ENCODE assay signal across 8 mouse cellular contexts in the genomic region with DNA sequence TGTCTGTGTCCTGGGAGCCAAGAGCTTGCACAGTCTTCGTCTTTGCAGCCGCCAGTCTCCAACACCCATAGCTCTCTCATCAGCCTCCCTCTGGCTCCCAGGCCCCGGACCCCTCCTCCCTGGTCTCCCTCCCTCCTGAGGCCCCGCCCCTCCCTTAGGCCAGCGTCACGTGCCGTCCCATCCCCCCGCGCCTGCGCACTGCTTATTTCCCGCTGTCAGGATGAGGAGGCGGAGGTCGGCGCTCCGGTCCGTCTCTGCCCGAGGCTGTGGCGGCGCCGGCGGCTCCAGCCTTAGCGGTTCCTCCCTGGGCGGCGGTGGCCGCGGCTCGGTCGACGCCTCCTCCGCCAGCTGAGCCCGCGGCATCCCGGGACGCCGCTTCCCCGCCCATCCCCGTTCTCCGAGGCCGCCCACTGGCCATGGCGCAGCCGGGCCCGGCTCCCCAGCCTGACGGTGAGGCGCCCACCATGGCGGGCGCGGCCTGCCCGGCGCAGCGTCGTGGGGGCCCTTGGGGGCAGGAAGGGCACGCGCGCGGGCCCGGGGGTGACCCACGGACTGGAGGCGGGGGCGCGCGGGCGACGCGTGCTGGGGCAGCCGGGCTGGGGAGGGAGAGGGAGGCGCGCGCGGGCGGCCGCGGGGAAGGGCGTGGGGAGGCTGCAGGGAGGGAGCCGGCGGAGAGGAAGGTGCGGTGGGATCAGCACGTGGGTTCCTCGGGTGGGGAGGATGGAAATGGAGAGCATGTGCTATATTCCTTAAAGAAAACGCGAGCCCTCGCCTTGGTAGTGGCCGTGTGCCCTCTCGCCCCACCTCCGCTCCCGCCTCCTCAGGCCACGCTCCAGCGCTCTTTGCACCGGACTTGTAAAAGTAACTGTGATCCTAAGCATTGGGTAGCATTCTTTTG. TPM values are rescaled to one million over a fixed set of nuclear protein-coding genes. Genes with fewer than 3 reads are reported as not detected.
DNase-seq lines count a peak whose midpoint lies in the region; ATAC-seq and TF ChIP-seq lines count a peak whose summit lies in the region.

A gene (plus strand): TSS at position 220 of the 898 bp plus-strand sequence.

- H3K9me3 ChIP-seq in embryonic facial prominence, embryonic 15.5 days (replicated peaks) = no peaks in the 10 kb centered on the region
- no peaks in the 10 kb centered on the region for H3K9me3 ChIP-seq in heart, embryonic 10.5 days
- no peaks in the 10 kb centered on the region for H3K9me3 ChIP-seq in kidney, embryonic 15.5 days (replicated peaks)

- peak within 1 kb of the TSS; percentile 70 for H3K27ac ChIP-seq in bone marrow, adult 2 months (ENCODE audit: control insufficient read depth, insufficient read depth, low read depth, low read length, poor library complexity)
- peak within 1 kb of the TSS; percentile 85 for H3K27ac ChIP-seq in embryonic facial prominence, embryonic 15.5 days (replicated peaks)
- peak within 1 kb of the TSS; percentile 97 for H3K27ac ChIP-seq in heart, embryonic 10.5 days
- peak within 1 kb of the TSS; percentile 83 for H3K27ac ChIP-seq in kidney, embryonic 15.5 days

- peak within 1 kb of the TSS; percentile 78 for H3K4me2 ChIP-seq in embryonic facial prominence, embryonic 15.5 days (replicated peaks)
- peak within 1 kb of the TSS; percentile 69 for H3K4me2 ChIP-seq in kidney, embryonic 15.5 days

- no peak for TF ChIP-seq CTCF in bone marrow, adult 2 months (IDR thresholded peaks at IDR 0.05; ENCODE audit: control insufficient read depth, insufficient read depth, low read length)

- peak; percentile 62; the same call in 1 of the 2 replicates for TF ChIP-seq POLR2A in bone marrow, adult 2 months (IDR thresholded peaks at IDR 0.05; ENCODE audit: borderline replicate concordance, control insufficient read depth, low read depth, low read length)

- H3K9ac ChIP-seq in embryonic facial prominence, embryonic 15.5 days = peak within 1 kb of the TSS; percentile 85
- H3K9ac ChIP-seq in kidney, embryonic 15.5 days = peak within 1 kb of the TSS; percentile 96

- H3K27me3 ChIP-seq in embryonic facial prominence, embryonic 15.5 days = no peaks in the 10 kb centered on the region
- no peaks in the 10 kb centered on the region for H3K27me3 ChIP-seq in heart, embryonic 10.5 days (ENCODE audit: insufficient read depth, poor library complexity, severe bottlenecking)
- no peaks in the 10 kb centered on the region for H3K27me3 ChIP-seq in kidney, embryonic 15.5 days

- peak; percentile 91 for DNase-seq in 416B (ENCODE audit: low read depth)
- peak; percentile 98 for DNase-seq in heart, embryonic 10.5 days (ENCODE audit: low spot score)
- DNase-seq in liver = peak; percentile 97
- peak; percentile 91 to 97 for DNase-seq in spleen, postnatal 4 days (ENCODE audit: low spot score in 2 of 2)

- 1% methylated on average over 87 of the region's 88 CpGs for WGBS in bone marrow, adult 2 months
- WGBS in embryonic facial prominence, embryonic 15.5 days = under 1% methylated on average over 80 of the region's 88 CpGs
- WGBS in heart, embryonic 10.5 days = under 1% methylated on average over 83 of the region's 88 CpGs
- WGBS in kidney, embryonic 15.5 days = under 1% methylated on average over 84 of the region's 88 CpGs

- peaks cover 3% of the 10 kb centered on the region; the same call in 1 of the 2 replicates for H3K4me1 ChIP-seq in bone marrow, adult 2 months (ENCODE audit: control insufficient read depth, insufficient read depth, low read length)
- H3K4me1 ChIP-seq in embryonic facial prominence, embryonic 15.5 days = peaks cover 14% of the 10 kb centered on the region
- H3K4me1 ChIP-seq in heart, embryonic 10.5 days = peaks cover 24% of the 10 kb centered on the region
- H3K4me1 ChIP-seq in kidney, embryonic 15.5 days = peaks cover 24% of the 10 kb centered on the region

- peak; percentile 96 for ATAC-seq in embryonic facial prominence, embryonic 15.5 days (ENCODE audit: insufficient number of reproducible peaks, low FRiP score, low TSS enrichment, low read depth)
- ATAC-seq in kidney, embryonic 15.5 days (replicated peaks; ENCODE audit: low FRiP score) = peak; percentile 96
- peak; percentile 82 for ATAC-seq in monocyte, adult 5-6 weeks (replicated peaks; ENCODE audit: insufficient number of reproducible peaks, low FRiP score, low TSS enrichment, poor library complexity, severe bottlenecking)

- H3K4me3 ChIP-seq in bone marrow, adult 2 months (replicated peaks; ENCODE audit: control insufficient read depth, low read depth, low read length) = peak within 1 kb of the TSS; percentile 87
- peak within 1 kb of the TSS; percentile 83 for H3K4me3 ChIP-seq in embryonic facial prominence, embryonic 15.5 days (replicated peaks)
- H3K4me3 ChIP-seq in heart, embryonic 10.5 days = peak within 1 kb of the TSS; percentile 98
- H3K4me3 ChIP-seq in kidney, embryonic 15.5 days (replicated peaks) = peak within 1 kb of the TSS; percentile 96

- no peaks in the 10 kb centered on the region for H3K36me3 ChIP-seq in embryonic facial prominence, embryonic 15.5 days
- no peaks in the 10 kb centered on the region for H3K36me3 ChIP-seq in heart, embryonic 10.5 days
- no peaks in the 10 kb centered on the region for H3K36me3 ChIP-seq in kidney, embryonic 15.5 days

RNA-seq across cellular contexts. Expression of the gene that starts here (rescaled TPM):
- 12.6 and 28.8 TPM in 2 replicates for polyA plus RNA-seq in bone marrow, adult 2 months (2011; ENCODE audit: insufficient read depth, insufficient read length, low replicate concordance, missing spikeins)
- polyA plus RNA-seq in embryonic facial prominence, embryonic 15.5 days (2015; fragmentation: Nextera tagmentation; extraction: Ambion mirVana) = 34.7 and 35.1 TPM in 2 replicates
- 29.4 and 29.7 TPM in 2 replicates for polyA plus RNA-seq in heart, embryonic 10.5 days (2016; fragmentation: Nextera tagmentation; extraction: Ambion mirVana)
- polyA plus RNA-seq in kidney, embryonic 15.5 days (2015; fragmentation: Nextera tagmentation; extraction: Ambion mirVana) = 36.5 and 36.8 TPM in 2 replicates
- total RNA-seq in monocyte, adult 5-6 weeks (2017) = 69.4 to 95.6 TPM (median 71.4 TPM) in 3 replicates

Comparison
In these comparisons a context has a peak if more than half of its experiments do, and no peak if none do; other contexts are left out.
1. Peak in every context shown above with its lines: DNase-seq, ATAC-seq, H3K4me3 ChIP-seq and H3K27ac ChIP-seq.